Mouse (Mus musculus) thymus, adult 2 months (tissue): ENCODE data around the gene Tgfbr2. TPM values are rescaled to one million over a fixed set of nuclear protein-coding genes. Genes with fewer than 3 reads are reported as not detected.

Experiments
- DNase-seq: peaks from one replicate; pipeline ENCODE4 v3.0.0; 2021
- H3K27ac ChIP-seq: fragments of 200-500 bp; 2 replicates; pipeline ENCODE4 v1.5.1; 2012; ENCODE audit warnings: low read length, control low read depth; ENCODE audit not compliant: control insufficient read depth, insufficient read depth
- H3K27me3 ChIP-seq: fragments of 200-500 bp; 2 replicates; pipeline ENCODE4 v1.6.1; 2012; ENCODE audit warnings: mild to moderate bottlenecking, low read length, moderate library complexity, mixed read lengths; ENCODE audit not compliant: control insufficient read depth, insufficient read depth
- H3K36me3 ChIP-seq: fragments of 200-500 bp; 2 replicates; pipeline ENCODE4 v1.6.1; 2012; ENCODE audit warnings: mild to moderate bottlenecking, low read length, moderate library complexity; ENCODE audit not compliant: control insufficient read depth, insufficient read depth
- H3K4me1 ChIP-seq: fragments of 200-500 bp; replicated peaks from 2 replicates; pipeline ENCODE4 v1.6.1; 2012; ENCODE audit warnings: low read length; ENCODE audit not compliant: control insufficient read depth, insufficient read depth
- H3K4me3 ChIP-seq: fragments of 200-500 bp; 2 replicates; pipeline ENCODE4 v1.5.1; 2012; ENCODE audit warnings: mild to moderate bottlenecking, low read length, control low read depth, moderate library complexity; ENCODE audit not compliant: control insufficient read depth, insufficient read depth
- CTCF ChIP-seq: fragments of 200-500 bp; IDR thresholded peaks from 2 replicates; pipeline ENCODE4 v1.5.1; 2012; ENCODE audit warnings: mild to moderate bottlenecking, control low read depth, low read length, moderate library complexity, borderline replicate concordance; ENCODE audit not compliant: control insufficient read depth, poor library complexity, insufficient read depth; ENCODE audit errors: extremely low read depth
- POLR2A ChIP-seq: fragments of 200-500 bp; IDR thresholded peaks from 2 replicates; pipeline ENCODE4 v1.6.1; 2012; ENCODE audit warnings: mild to moderate bottlenecking, low read length, control low read depth, moderate library complexity; ENCODE audit not compliant: control insufficient read depth, poor library complexity, insufficient read depth; ENCODE audit errors: extremely low read depth
- WGBS: fragments of 180-500 bp; shearing (Covaris S2); methylation state at CpG from one replicate; pipeline ENCODE4 v1.1.7; 2018; 5-methylcytosine and 5-hydroxymethylcytosine counted together
- polyA plus RNA-seq: library from polyadenylated mRNA; depleted of rRNA; stranded (reverse); fragments of >200 nt; gene quantifications from 2 replicates; pipeline ENCODE4 v1.2.3, GENCODE M21; 2012

Tgfbr2 gene
- polyA plus RNA-seq, 1 experiment = 57.2 TPM

DNA sequence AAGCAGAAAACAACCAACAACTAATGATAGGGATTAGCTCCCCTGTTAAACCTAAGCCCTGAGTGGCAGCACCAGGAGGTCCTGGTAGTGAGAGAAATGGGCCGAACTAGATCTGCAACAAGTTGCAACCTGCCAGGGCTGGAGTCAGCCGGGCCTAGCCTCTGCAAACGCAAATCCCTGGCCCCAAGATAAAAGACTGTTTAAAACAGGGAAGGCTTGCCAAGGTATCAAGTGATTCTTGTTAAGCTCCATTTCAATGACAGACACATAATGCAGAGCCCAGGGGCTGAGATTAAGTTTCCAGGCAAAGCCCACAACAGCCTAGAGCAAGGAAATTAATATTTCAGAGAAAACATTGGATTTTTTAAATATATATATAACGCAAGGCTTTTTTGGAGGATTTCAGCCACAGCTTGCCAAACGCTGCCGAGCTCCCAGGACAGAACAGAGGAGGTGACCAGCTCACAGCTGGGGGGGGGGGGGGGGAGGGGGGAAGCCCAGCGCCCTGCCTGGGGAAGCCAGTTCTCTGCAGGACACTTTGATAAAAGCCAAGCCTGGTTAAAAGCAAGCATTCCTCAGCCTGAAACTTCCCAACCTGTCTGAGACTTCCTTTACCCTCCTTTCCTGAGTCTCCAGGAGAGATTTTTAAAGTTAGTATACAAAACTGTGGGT, 24.3 kb downstream of the Tgfbr2 start:
- H3K4me1 ChIP-seq = peaks cover 16% of the 10 kb centered on the region
- DNase-seq = no peak
- H3K36me3 ChIP-seq = 0 out of 2 replicates have a peak, but pooled peaks cover 4% of the 10 kb centered on the region
- H3K4me3 ChIP-seq = no peak overlapping the region
- no peak overlapping the region for H3K27ac ChIP-seq
- no peaks in the 10 kb centered on the region for H3K27me3 ChIP-seq
- TF ChIP-seq POLR2A = no peak
- no peak for TF ChIP-seq CTCF
- WGBS = 97% methylated on average over 7 of the region's 7 CpGs

DNA sequence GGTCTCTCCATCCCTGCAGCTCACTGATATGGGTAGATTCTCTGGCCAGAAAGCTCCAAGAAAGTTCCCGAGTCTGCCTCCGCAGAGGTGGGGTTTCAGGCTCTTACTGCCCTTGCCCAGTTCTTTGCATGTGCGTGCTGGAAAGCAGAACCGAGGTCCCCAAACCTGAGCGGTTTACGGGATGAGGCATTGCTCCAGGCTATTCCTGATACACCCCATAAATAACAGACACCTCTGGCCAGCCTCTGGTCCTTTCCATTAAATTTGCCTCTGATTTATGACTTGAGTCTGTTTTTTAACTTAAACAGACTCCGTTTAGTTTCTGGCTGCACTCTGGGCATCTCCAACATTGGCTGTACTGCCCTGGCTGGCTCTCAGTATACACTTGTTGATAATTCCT, 26.4 kb downstream of the Tgfbr2 start:
- Histone ChIP-seq H3K4me3 (no peak overlapping the region), H3K27ac (no peak overlapping the region), H3K36me3 (no peaks in the 10 kb centered on the region), H3K27me3 (no peaks in the 10 kb centered on the region), H3K4me1 (peaks cover 25% of the 10 kb centered on the region)
- TF ChIP-seq CTCF (no peak), POLR2A (no peak)
- no peak for DNase-seq
- WGBS = 97% methylated on average over 7 of the region's 7 CpGs

DNA sequence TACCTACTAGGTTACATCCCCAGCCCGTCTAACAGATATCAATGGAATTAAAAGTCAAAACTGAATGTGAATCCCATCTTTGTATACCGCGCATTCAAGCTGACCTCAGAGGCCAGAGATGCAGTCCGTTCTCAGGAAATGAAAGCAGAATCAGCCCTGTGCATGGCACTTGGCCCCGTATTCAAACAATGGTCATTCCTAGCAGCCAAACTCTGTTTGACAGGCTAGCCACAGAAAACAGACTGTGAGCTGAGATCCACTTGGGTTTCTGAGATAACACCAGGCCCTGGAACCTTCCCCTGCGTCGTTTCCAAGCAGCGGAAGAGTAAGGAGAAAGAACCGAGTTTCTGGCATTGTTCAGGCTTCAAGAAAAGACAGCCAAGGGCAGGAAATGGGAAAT, 28.9 kb downstream of the Tgfbr2 start:
- Histone ChIP-seq H3K27ac (peak overlapping the region; percentile 4; the same call in 1 of the 2 replicates), H3K4me1 (peaks cover 17% of the 10 kb centered on the region), H3K36me3 (no peaks in the 10 kb centered on the region), H3K4me3 (no peak overlapping the region), H3K27me3 (no peaks in the 10 kb centered on the region)
- 79% methylated on average over 9 of the region's 9 CpGs for WGBS
- DNase-seq = no peak
- no peak for TF ChIP-seq CTCF
- TF ChIP-seq POLR2A = no peak

DNA sequence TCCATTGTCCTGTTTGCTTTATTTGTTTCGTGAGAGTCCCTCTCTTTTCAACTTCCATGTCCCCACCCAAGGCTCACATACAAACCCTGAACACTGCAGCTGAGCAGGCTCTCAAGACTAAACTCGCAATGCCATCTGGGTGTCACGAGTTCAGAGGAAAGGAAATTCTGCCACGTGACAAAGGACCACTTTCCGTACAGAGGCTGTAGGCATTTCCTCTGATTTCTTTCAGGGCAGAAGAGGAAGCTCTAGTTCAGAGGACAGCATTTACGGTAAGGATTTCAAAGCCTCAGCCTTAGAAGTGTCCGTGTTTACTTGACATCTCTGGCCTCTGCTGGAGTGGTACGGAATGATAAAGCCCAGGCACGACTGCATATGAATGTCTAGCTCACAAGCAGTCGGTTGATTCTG, 29.9 kb downstream of the Tgfbr2 start:
- WGBS = 3% methylated on average over 10 of the region's 10 CpGs
- peaks cover 22% of the 10 kb centered on the region for H3K4me1 ChIP-seq
- peak; percentile 73 for DNase-seq
- no peaks in the 10 kb centered on the region for H3K36me3 ChIP-seq
- TF ChIP-seq POLR2A (no peak), CTCF (no peak)
- no peak overlapping the region for H3K4me3 ChIP-seq
- H3K27me3 ChIP-seq = no peaks in the 10 kb centered on the region
- peak overlapping the region; percentile 49; the same call in 1 of the 2 replicates for H3K27ac ChIP-seq

DNA sequence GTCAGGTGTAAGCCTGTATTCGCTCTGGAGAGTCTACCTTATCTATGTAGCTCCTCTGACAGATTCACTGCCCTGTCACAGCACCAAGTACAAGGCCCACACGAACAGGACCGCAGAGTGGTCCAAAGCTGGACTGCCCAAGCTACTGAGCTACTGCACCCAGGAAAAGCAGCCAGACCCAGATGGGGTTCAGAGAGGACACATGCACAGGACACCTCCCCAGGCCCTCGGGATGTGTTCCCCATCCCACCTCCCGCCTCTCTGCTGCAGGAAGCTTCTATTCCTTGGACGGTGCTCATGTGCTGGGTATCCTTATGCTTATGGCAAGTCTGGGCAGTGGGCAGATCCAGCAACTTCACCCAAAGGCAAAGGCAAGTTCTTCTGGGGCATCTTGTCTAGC, 34.7 kb downstream of the Tgfbr2 start:
- WGBS = 98% methylated on average over 6 of the region's 6 CpGs
- Histone ChIP-seq H3K4me3 (no peak overlapping the region), H3K4me1 (peaks cover 36% of the 10 kb centered on the region), H3K27me3 (no peaks in the 10 kb centered on the region), H3K36me3 (no peaks in the 10 kb centered on the region), H3K27ac (no peak overlapping the region)
- no peak for DNase-seq
- TF ChIP-seq CTCF (no peak), POLR2A (no peak)

DNA sequence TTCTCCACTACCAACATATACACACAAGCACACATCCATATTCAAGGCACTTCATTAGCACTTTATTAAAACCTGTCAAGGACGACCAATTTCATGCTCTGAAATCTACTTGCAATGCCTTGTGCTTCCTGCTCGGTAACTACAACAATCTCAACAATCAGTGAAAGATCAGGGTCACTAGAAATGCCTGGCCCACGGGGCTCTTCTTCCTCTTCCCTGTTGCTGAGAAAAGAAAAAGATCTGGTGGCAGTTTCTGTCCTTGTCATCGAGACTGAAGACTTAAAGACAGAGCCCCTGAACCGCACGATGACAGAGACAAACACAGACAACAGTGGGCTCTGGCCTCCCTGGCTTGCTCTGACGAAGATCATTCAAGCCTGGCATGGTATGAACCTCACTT, 35.6 kb downstream of the Tgfbr2 start:
- Histone ChIP-seq H3K4me1 (peaks cover 37% of the 10 kb centered on the region), H3K27me3 (no peaks in the 10 kb centered on the region), H3K27ac (no peak overlapping the region), H3K4me3 (no peak overlapping the region), H3K36me3 (no peaks in the 10 kb centered on the region)
- no peak for DNase-seq
- TF ChIP-seq POLR2A (no peak), CTCF (no peak)
- 71% methylated on average over 7 of the region's 7 CpGs for WGBS

DNA sequence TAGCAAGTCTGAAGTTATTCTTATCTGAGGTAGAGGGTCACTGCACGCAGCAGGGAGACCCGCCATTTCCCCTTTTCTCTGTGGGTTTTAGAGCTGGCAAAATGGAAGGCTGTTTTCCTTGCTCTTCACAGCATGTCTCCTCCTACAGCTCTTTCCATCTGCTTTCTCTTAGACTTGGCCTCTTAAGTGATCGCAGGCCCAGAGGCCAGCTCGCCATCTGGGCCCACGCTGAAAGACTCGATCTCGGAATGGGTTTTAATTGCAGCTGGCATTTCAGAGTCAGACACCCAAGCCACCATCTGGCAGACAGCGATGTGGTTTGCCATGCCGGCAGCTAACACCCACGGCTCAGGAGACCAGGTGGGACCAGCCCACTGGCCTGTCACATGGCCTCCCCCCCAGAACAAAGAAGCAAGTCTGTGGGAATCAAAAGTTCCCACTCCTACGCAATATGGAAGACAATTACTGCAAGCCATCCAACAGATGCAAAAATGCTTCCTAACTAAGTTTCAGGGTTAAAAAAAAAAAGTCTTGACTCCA, 36.5 kb downstream of the Tgfbr2 start:
- Histone ChIP-seq H3K27ac (peak overlapping the region; percentile 65; the same call in 1 of the 2 replicates), H3K4me1 (peaks cover 39% of the 10 kb centered on the region), H3K36me3 (no peaks in the 10 kb centered on the region), H3K4me3 (no peak overlapping the region), H3K27me3 (no peaks in the 10 kb centered on the region)
- 9% methylated on average over 11 of the region's 11 CpGs for WGBS
- no peak for TF ChIP-seq CTCF
- no peak for TF ChIP-seq POLR2A
- DNase-seq = peak; percentile 52
